ENCODE assay signal across 7 mouse cellular contexts in the genomic region with DNA sequence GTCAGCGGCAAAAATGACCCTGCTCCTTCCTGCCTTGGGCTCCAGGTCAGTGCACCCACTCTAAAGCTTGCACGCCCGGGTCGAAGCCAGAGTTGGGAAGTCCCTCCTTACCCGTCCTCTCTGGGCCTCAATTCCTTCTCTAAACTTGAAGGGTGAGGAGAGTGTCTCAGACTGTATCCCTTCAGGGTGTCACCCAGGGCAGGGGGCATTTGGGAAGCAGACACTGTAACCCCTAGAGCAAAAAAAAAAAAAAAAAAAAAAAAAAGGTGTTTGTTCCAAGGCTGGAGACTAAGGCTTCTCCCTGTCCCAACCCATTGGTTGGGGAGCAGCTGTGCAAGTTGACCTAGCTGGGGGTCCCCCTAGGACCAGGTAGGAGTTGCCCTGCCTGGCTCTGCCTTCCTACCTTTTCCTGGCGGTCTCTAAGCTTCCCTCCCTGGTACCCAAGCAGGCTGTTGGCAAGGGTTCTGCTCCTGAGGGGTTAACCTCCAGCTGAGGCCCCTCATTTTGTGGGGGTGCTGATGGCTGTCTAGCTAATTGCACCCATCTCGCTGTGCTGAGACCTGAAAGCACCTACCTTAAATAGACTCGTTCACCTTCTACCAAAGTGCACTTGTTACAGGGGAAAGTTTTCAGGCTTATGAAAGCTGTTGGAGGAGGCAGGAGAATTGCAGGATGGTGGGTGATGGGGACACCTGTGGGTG. TPM values are rescaled to one million over a fixed set of nuclear protein-coding genes. Genes with fewer than 3 reads are reported as not detected.
A peak's percentile ranks its signal among the peaks of the same experiment; 100 is the strongest.
DNase-seq lines count a peak whose midpoint lies in the region; ATAC-seq and TF ChIP-seq lines count a peak whose summit lies in the region.

No protein-coding gene starts in this region.

- H3K9me3 ChIP-seq in embryonic facial prominence, embryonic 12.5 days = no peaks in the 10 kb centered on the region
- no peaks in the 10 kb centered on the region for H3K9me3 ChIP-seq in hindbrain, postnatal 0 days (ENCODE audit: low read length)

- H3K27ac ChIP-seq in left cerebral cortex, adult 2 months = peak overlapping the region; percentile 87
- H3K27ac ChIP-seq in embryonic facial prominence, embryonic 12.5 days = no peak overlapping the region
- no peak overlapping the region for H3K27ac ChIP-seq in hindbrain, postnatal 0 days

- ATAC-seq in embryonic facial prominence, embryonic 12.5 days (ENCODE audit: insufficient number of reproducible peaks, insufficient read depth, low FRiP score, low TSS enrichment) = no peak
- ATAC-seq in hindbrain, postnatal 0 days = no peak

- no peak for TF ChIP-seq CTCF in left cerebral cortex, adult 2 months (IDR thresholded peaks at IDR 0.05)
- no peak for TF ChIP-seq CTCF in hindbrain, postnatal 0 days (IDR thresholded peaks at IDR 0.05; ENCODE audit: low read depth)

- H3K4me1 ChIP-seq in embryonic facial prominence, embryonic 12.5 days = peaks cover 20% of the 10 kb centered on the region
- 0 out of 2 replicates have a peak, but pooled peaks cover 6% of the 10 kb centered on the region for H3K4me1 ChIP-seq in hindbrain, postnatal 0 days (ENCODE audit: insufficient read depth, low read length)

- 63% methylated on average over 8 of the region's 8 CpGs for WGBS in embryonic facial prominence, embryonic 12.5 days
- 73% methylated on average over 8 of the region's 8 CpGs for WGBS in hindbrain, postnatal 0 days

- no peaks in the 10 kb centered on the region for H3K36me3 ChIP-seq in embryonic facial prominence, embryonic 12.5 days
- H3K36me3 ChIP-seq in hindbrain, postnatal 0 days (ENCODE audit: insufficient read depth, low read length) = no peaks in the 10 kb centered on the region
- no peaks in the 10 kb centered on the region for H3K36me3 ChIP-seq in myocyte (ENCODE audit: control insufficient read depth, insufficient read depth)

- H3K27me3 ChIP-seq in embryonic facial prominence, embryonic 12.5 days = peaks cover 23% of the 10 kb centered on the region
- peaks cover 9% of the 10 kb centered on the region; the same call in 1 of the 2 replicates for H3K27me3 ChIP-seq in hindbrain, postnatal 0 days (ENCODE audit: insufficient read depth, low read length)
- H3K27me3 ChIP-seq in myocyte (ENCODE audit: control insufficient read depth, insufficient read depth, insufficient read length) = no peaks in the 10 kb centered on the region

- H3K79me2 ChIP-seq in myocyte (ENCODE audit: control insufficient read depth, insufficient read depth) = peaks cover 55% of the 10 kb centered on the region

- peak overlapping the region; percentile 89 for H3K4me3 ChIP-seq in left cerebral cortex, adult 2 months
- peak overlapping the region; percentile 50 for H3K4me3 ChIP-seq in embryonic facial prominence, embryonic 12.5 days
- peak overlapping the region; percentile 43; the same call in 1 of the 2 replicates for H3K4me3 ChIP-seq in hindbrain, postnatal 0 days (ENCODE audit: low read length)
- peak overlapping the region; percentile 97 for H3K4me3 ChIP-seq in myocyte

- peak overlapping the region; percentile 27 for H3ac ChIP-seq in myocyte (ENCODE audit: control insufficient read depth, insufficient read length)

- no peak for DNase-seq in left cerebral cortex, adult 2 months (ENCODE audit: extremely low spot score in 1 of 2, low spot score in 2 of 2)
- no peak for DNase-seq in left cerebral cortex, postnatal 25 days (ENCODE audit: low spot score in 2 of 2)
- no peak for DNase-seq in hindbrain, postnatal 0 days (ENCODE audit: low spot score)
- DNase-seq in embryo, embryonic 10 days (ENCODE audit: low spot score) = no peak
- DNase-seq in thymus, postnatal 0 days (ENCODE audit: low spot score) = no peak

- peak overlapping the region; percentile 46; the same call in 1 of the 2 replicates for H3K9ac ChIP-seq in embryonic facial prominence, embryonic 12.5 days
- no peak overlapping the region for H3K9ac ChIP-seq in hindbrain, postnatal 0 days (replicated peaks; ENCODE audit: low read length)

- intact Hi-C loops in left cerebral cortex, adult 2 months (cut with DNase I) = no loop called here
- intact Hi-C loops in left cerebral cortex, postnatal 25 days (cut with DNase I) = no loop called here

- H3K4me2 ChIP-seq in embryonic facial prominence, embryonic 12.5 days (replicated peaks) = peak overlapping the region; percentile 85
- peak overlapping the region; percentile 81 for H3K4me2 ChIP-seq in hindbrain, postnatal 0 days (ENCODE audit: low read depth, low read length)
- H3K4me2 ChIP-seq in myocyte (ENCODE audit: low read depth) = peak overlapping the region; percentile 71

- TF ChIP-seq POLR2A in myocyte (IDR thresholded peaks at IDR 0.05; ENCODE audit: insufficient read length, low read depth) = no peak

TF ChIP-seq in myocyte, 11 proteins besides CTCF, POLR2A, EP300 and RAD21:
- TF ChIP-seq TCF3 (IDR thresholded peaks at IDR 0.05; ENCODE audit: insufficient read length, low read depth) (no peak), TCF12 (IDR thresholded peaks at IDR 0.05; ENCODE audit: insufficient read depth, poor library complexity, severe bottlenecking) (no peak), REST (IDR thresholded peaks at IDR 0.05; ENCODE audit: insufficient read depth, insufficient read length) (no peak), MAX (IDR thresholded peaks at IDR 0.05; ENCODE audit: low read depth) (no peak), USF1 (IDR thresholded peaks at IDR 0.05; ENCODE audit: low read depth) (no peak), SRF (IDR thresholded peaks at IDR 0.05; ENCODE audit: control insufficient read depth, insufficient read length, low read depth) (no peak), MYOG (IDR thresholded peaks at IDR 0.05; ENCODE audit: control insufficient read depth in 1 of 3, insufficient read depth in 1 of 3, insufficient read length in 2 of 3, low read depth in 2 of 3) (no peak), CEBPB (IDR thresholded peaks at IDR 0.05; ENCODE audit: insufficient read depth, poor library complexity, severe bottlenecking) (no peak), E2F4 (IDR thresholded peaks at IDR 0.05; ENCODE audit: insufficient read depth) (no peak), POLR2AphosphoS2 (IDR thresholded peaks at IDR 0.05; ENCODE audit: insufficient read length, low read depth) (no peak), MYOD1 (IDR thresholded peaks at IDR 0.05; ENCODE audit: control insufficient read depth in 1 of 3, insufficient read length in 2 of 3, low read depth in 2 of 3) (no peak)

RNA-seq across cellular contexts. Expression of a gene that starts 1.1 kb away (rescaled TPM):
- total RNA-seq in left cerebral cortex, adult 2 months (2021) = 100 to 1,000 TPM; 131 to 151 TPM
- total RNA-seq in left cerebral cortex, postnatal 25 days (2021) = 100 to 1,000 TPM; 108 to 155 TPM
- 2.9 and 3.1 TPM in 2 replicates for polyA plus RNA-seq in embryonic facial prominence, embryonic 12.5 days (2016; fragmentation: Nextera tagmentation; extraction: Ambion mirVana)
- total RNA-seq in hindbrain, postnatal 0 days (2014; rRNA removed) = 5.9 and 6.3 TPM in 2 replicates
- 0.96 and 1.4 TPM in 2 replicates for polyA plus RNA-seq in hindbrain, postnatal 0 days (2015; fragmentation: Nextera tagmentation; extraction: Ambion mirVana)
- polyA plus RNA-seq in myocyte (2012; fragmentation: generic; extraction: Trizol) = 70.1 TPM
- 2.2 and 3.1 TPM in 2 replicates for polyA plus RNA-seq in thymus, postnatal 0 days (2015; fragmentation: Nextera tagmentation; extraction: Ambion mirVana)

RNA-seq across cellular contexts. Expression of a gene that starts 30.2 kb away (rescaled TPM):
- total RNA-seq in left cerebral cortex, adult 2 months (2021) = 10 to 100 TPM; 16.2 to 16.5 TPM
- 10 to 100 TPM; 16.4 to 18.2 TPM for total RNA-seq in left cerebral cortex, postnatal 25 days (2021)
- 5.0 and 6.6 TPM in 2 replicates for polyA plus RNA-seq in embryonic facial prominence, embryonic 12.5 days (2016; fragmentation: Nextera tagmentation; extraction: Ambion mirVana)
- total RNA-seq in hindbrain, postnatal 0 days (2014; rRNA removed) = 2.6 and 7.5 TPM in 2 replicates
- 8.4 and 9.2 TPM in 2 replicates for polyA plus RNA-seq in hindbrain, postnatal 0 days (2015; fragmentation: Nextera tagmentation; extraction: Ambion mirVana)
- polyA plus RNA-seq in myocyte (2012; fragmentation: generic; extraction: Trizol) = 202 TPM
- 10.1 and 10.6 TPM in 2 replicates for polyA plus RNA-seq in thymus, postnatal 0 days (2015; fragmentation: Nextera tagmentation; extraction: Ambion mirVana)

RNA-seq across cellular contexts. Expression of a gene that starts 54.8 kb away (rescaled TPM):
- total RNA-seq in left cerebral cortex, adult 2 months (2021) = 10 to 100 TPM; 19.7 to 21.5 TPM
- 10 to 100 TPM; 17.4 to 18.8 TPM for total RNA-seq in left cerebral cortex, postnatal 25 days (2021)
- polyA plus RNA-seq in embryonic facial prominence, embryonic 12.5 days (2016; fragmentation: Nextera tagmentation; extraction: Ambion mirVana) = 205 and 218 TPM in 2 replicates
- total RNA-seq in hindbrain, postnatal 0 days (2014; rRNA removed) = 24.1 and 34.8 TPM in 2 replicates
- polyA plus RNA-seq in hindbrain, postnatal 0 days (2015; fragmentation: Nextera tagmentation; extraction: Ambion mirVana) = 59.3 and 62.2 TPM in 2 replicates
- polyA plus RNA-seq in myocyte (2012; fragmentation: generic; extraction: Trizol) = 85.6 TPM
- 174 and 203 TPM in 2 replicates for polyA plus RNA-seq in thymus, postnatal 0 days (2015; fragmentation: Nextera tagmentation; extraction: Ambion mirVana)

Comparison
In these comparisons a context has a peak if more than half of its experiments do, and no peak if none do; other contexts are left out.
1. H3K4me3 ChIP-seq: peak in every context shown above with its lines; median percentile 97 in myocyte; 89 in left cerebral cortex, adult 2 months; 50 in embryonic facial prominence, embryonic 12.5 days; 43 in hindbrain, postnatal 0 days.
2. RNA of a gene that starts 1.1 kb away (polyA plus RNA-seq): 70.1 TPM in myocyte (single experiment); 2.9 to 3.1 TPM in embryonic facial prominence, embryonic 12.5 days, 2.2 to 3.1 TPM in thymus, postnatal 0 days and 0.96 to 1.4 TPM in hindbrain, postnatal 0 days; every median in the first group is over 10 times any median in the second.
3. RNA of a gene that starts 30.2 kb away (polyA plus RNA-seq): 202 TPM in myocyte (single experiment); 10.1 to 10.6 TPM in thymus, postnatal 0 days, 8.4 to 9.2 TPM in hindbrain, postnatal 0 days and 5.0 to 6.6 TPM in embryonic facial prominence, embryonic 12.5 days; every median in the first group is over 10 times any median in the second.
4. Peak in every context shown above with its lines, with median percentiles within 50 percentile points of each other: H3K4me2 ChIP-seq.